Mouse (Mus musculus): ENCODE results near the gene Rps27. TPM values are rescaled to one million over a fixed set of nuclear protein-coding genes. Genes with fewer than 3 reads are reported as not detected.
"Not testable (repeated sequence)": the region's sequence is repeated elsewhere in the genome, so short reads cannot be mapped to it uniquely, and the experiment has no call there.

Rps27 gene
- 5,346 and 7,603 TPM in 2 replicates for total RNA-seq (2017)

- peak; percentile 88 to 90 for ATAC-seq (replicated peaks in 1 of 2; ENCODE audit: insufficient read depth in 1 of 2, low FRiP score in 2 of 2, low TSS enrichment in 1 of 2, low read depth in 1 of 2, poor library complexity in 2 of 2, severe bottlenecking in 2 of 2)
Measured at GRCm38 (mm10) chr3:90213377-90213866, at the start of gene Rps27, which contains the start of gene Rab13. Gene Rps27 (minus strand): TSS chr3:90213651. Gene Rab13 (plus strand): TSS chr3:90213695.

DNA sequence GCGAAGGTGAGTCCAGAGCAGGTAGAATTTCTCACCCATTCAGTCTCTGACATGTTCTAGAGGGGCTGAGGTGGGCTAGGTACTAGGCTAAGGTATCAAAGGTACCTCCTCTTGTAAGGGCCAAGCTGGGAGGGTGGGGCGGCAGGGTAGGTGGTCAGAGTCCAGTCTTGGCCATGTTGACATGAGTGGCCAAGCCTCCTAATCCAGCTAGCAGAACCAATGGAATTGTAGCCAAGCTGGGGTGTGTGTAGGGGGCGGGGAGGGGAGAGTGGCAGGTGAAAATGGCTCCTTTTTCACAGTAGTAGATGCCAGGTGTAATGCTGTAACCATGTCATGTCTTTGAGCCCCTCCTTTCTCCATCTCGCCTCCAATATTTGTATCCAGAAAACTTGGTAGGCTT lies 45.1 kb upstream of the Rps27 start:
- ATAC-seq (replicated peaks in 1 of 2; ENCODE audit: insufficient read depth in 1 of 2, low FRiP score in 2 of 2, low TSS enrichment in 1 of 2, low read depth in 1 of 2, poor library complexity in 2 of 2, severe bottlenecking in 2 of 2) = no peak

- no peak for ATAC-seq (replicated peaks in 1 of 2; ENCODE audit: insufficient read depth in 1 of 2, low FRiP score in 2 of 2, low TSS enrichment in 1 of 2, low read depth in 1 of 2, poor library complexity in 2 of 2, severe bottlenecking in 2 of 2)
Measured at GRCm38 (mm10) chr3:90256731-90257530, 43.5 kb upstream of the Rps27 start.

- ATAC-seq (replicated peaks in 1 of 2; ENCODE audit: insufficient read depth in 1 of 2, low FRiP score in 2 of 2, low TSS enrichment in 1 of 2, low read depth in 1 of 2, poor library complexity in 2 of 2, severe bottlenecking in 2 of 2) = no peak
Measured at GRCm38 (mm10) chr3:90255784-90256353, 42.4 kb upstream of the Rps27 start.

GRCm38 (mm10) chr3:90255194-90255565 lies 41.7 kb upstream of the Rps27 start:
- no peak for ATAC-seq (replicated peaks in 1 of 2; ENCODE audit: insufficient read depth in 1 of 2, low FRiP score in 2 of 2, low TSS enrichment in 1 of 2, low read depth in 1 of 2, poor library complexity in 2 of 2, severe bottlenecking in 2 of 2)

GRCm38 (mm10) chr3:90254419-90255193 lies 41.2 kb upstream of the Rps27 start:
- ATAC-seq (replicated peaks in 1 of 2; ENCODE audit: insufficient read depth in 1 of 2, low FRiP score in 2 of 2, low TSS enrichment in 1 of 2, low read depth in 1 of 2, poor library complexity in 2 of 2, severe bottlenecking in 2 of 2) = peak in 1 of 2 experiments; percentile 46; a peak in 2 of 4 replicates

- ATAC-seq (replicated peaks in 1 of 2; ENCODE audit: insufficient read depth in 1 of 2, low FRiP score in 2 of 2, low TSS enrichment in 1 of 2, low read depth in 1 of 2, poor library complexity in 2 of 2, severe bottlenecking in 2 of 2) = peak; percentile 96 to 97
Measured at GRCm38 (mm10) chr3:90253653-90254418, 40.4 kb upstream of the Rps27 start, which contains the start of gene Crtc2. Gene Crtc2 (plus strand): TSS chr3:90254163.

DNA sequence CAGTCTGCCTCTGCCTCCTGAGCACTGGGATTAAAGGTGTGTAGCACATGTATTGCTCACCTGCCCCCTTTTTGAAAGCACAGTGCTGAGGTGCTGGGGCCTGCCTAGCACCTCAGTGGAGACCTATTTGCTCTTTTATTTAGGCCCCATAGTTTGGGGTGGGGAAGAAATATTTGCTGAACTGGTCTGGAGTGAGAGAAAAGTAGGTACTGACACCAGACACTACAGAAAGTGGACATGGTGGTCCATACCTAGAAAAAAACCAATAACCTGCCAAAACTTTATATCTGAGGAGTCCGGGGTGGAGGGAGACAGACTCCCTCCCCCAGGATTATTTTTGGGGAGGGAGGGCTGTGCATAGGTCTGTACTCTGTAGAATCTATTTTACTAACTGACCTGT lies 39.7 kb upstream of the Rps27 start:
- ATAC-seq (replicated peaks in 1 of 2; ENCODE audit: insufficient read depth in 1 of 2, low FRiP score in 2 of 2, low TSS enrichment in 1 of 2, low read depth in 1 of 2, poor library complexity in 2 of 2, severe bottlenecking in 2 of 2) = not testable (repeated sequence)

GRCm38 (mm10) chr3:90252659-90253058 lies 39.2 kb upstream of the Rps27 start:
- not testable (repeated sequence) for ATAC-seq (replicated peaks in 1 of 2; ENCODE audit: insufficient read depth in 1 of 2, low FRiP score in 2 of 2, low TSS enrichment in 1 of 2, low read depth in 1 of 2, poor library complexity in 2 of 2, severe bottlenecking in 2 of 2)

DNA sequence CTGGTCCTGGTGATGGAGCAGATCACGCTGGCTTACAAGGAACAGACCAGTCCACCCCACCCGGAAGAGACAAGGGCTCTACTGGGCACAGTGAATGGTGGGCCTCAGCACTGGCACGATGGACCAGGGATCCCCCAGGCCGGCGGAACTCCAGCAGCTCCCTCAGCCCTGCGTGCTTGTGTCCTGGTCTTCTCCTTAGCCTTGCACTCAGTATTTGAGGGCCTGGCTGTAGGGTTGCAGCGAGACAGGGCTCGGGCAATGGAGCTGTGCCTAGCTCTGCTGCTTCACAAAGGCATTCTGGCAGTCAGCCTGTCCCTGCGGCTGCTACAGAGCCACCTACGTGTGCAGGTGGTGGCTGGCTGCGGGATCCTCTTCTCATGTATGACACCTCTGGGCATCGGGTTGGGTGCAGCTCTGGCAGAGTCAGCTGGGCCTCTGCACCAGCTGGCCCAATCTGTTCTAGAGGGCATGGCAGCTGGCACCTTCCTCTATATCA lies 38.3 kb upstream of the Rps27 start:
- ATAC-seq (replicated peaks in 1 of 2; ENCODE audit: insufficient read depth in 1 of 2, low FRiP score in 2 of 2, low TSS enrichment in 1 of 2, low read depth in 1 of 2, poor library complexity in 2 of 2, severe bottlenecking in 2 of 2) = not testable (repeated sequence)

- no peak for ATAC-seq (replicated peaks in 1 of 2; ENCODE audit: insufficient read depth in 1 of 2, low FRiP score in 2 of 2, low TSS enrichment in 1 of 2, low read depth in 1 of 2, poor library complexity in 2 of 2, severe bottlenecking in 2 of 2)
Measured at GRCm38 (mm10) chr3:90250791-90251190, 37.3 kb upstream of the Rps27 start.

DNA sequence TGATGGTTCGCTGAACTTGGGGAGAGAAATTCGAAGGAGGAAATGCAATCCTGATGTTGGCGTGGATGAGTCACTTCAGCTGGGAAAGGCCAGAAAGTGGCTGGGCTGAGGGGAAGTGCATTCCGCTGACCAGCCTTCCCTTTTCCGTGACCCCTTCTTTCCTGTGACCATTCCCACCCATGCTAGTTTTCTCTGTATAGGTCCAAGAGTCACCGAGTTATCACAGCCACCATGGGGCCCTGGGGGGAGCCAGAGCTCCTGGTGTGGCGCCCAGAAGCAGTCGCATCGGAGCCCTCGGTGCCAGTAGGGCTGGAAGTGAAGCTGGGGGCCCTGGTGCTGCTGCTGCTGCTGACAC lies 35.3 kb upstream of the Rps27 start:
- ATAC-seq (replicated peaks in 1 of 2; ENCODE audit: insufficient read depth in 1 of 2, low FRiP score in 2 of 2, low TSS enrichment in 1 of 2, low read depth in 1 of 2, poor library complexity in 2 of 2, severe bottlenecking in 2 of 2) = no peak

DNA sequence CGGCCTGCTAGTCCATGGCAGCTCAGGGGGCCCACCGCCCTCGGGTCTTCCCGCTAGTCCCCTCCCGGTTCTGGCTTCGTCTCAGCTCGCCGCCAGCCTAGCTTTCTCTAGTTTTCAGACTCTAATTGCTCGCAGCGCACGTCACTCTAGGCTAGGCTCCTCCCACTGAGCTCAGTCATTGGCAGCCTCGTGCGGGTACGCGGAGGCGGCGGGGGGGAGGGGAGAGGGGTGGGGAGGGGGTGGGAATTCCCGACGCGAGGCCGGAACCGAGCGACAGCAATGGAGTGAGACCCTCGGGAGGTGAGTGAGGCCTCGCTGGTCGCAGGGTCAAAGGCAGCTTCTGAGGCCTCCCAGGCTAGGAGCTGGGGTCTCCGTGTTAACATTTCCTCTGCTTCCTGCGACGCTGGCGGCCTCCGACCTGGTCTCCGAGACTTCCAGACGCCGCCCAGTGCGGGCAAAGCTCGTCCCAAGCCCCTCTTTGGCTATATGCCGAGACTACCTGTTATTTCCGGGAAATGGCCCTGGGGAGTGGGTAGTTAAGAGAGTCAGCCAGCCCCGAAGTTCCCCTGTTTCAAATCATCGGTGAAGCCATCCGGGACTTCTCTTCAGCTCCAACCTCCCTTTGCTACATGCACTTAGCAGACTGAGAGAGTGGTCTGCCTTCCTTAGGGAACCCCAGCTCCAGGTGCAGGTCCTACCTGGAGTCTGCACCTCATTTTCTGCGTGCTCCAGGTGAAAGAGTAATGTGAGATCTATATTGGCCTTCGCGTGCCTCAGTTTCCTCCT lies 34.7 kb upstream of the Rps27 start, which contains the start of gene Slc39a1:
Gene Slc39a1 (plus strand): TSS at position 213 of the 786 bp plus-strand sequence.
- peak; percentile 94 to 96 for ATAC-seq (replicated peaks in 1 of 2; ENCODE audit: insufficient read depth in 1 of 2, low FRiP score in 2 of 2, low TSS enrichment in 1 of 2, low read depth in 1 of 2, poor library complexity in 2 of 2, severe bottlenecking in 2 of 2)

DNA sequence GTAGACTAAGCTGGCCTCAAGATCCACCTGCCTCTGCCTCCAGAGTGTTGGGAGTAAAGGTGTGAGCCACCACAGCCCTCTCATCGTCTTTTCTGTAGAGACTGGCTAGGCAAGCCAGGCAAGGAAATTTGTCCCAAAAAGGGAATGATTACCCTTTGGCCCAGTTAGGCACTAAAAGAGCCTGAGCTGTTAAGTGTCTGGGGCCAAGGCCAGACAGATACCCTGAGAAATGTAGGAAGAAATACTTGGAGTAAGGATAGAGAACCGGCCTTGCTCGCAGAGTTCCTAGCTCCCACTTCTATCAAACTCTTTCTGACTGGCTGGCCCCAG lies 34.1 kb upstream of the Rps27 start:
- ATAC-seq (replicated peaks in 1 of 2; ENCODE audit: insufficient read depth in 1 of 2, low FRiP score in 2 of 2, low TSS enrichment in 1 of 2, low read depth in 1 of 2, poor library complexity in 2 of 2, severe bottlenecking in 2 of 2) = no peak

GRCm38 (mm10) chr3:90245406-90245805 lies 32.0 kb upstream of the Rps27 start:
- ATAC-seq (replicated peaks in 1 of 2; ENCODE audit: insufficient read depth in 1 of 2, low FRiP score in 2 of 2, low TSS enrichment in 1 of 2, low read depth in 1 of 2, poor library complexity in 2 of 2, severe bottlenecking in 2 of 2) = no peak

GRCm38 (mm10) chr3:90242984-90243775 lies 29.7 kb upstream of the Rps27 start, which contains the start of gene Creb3l4:
Gene Creb3l4 (minus strand): TSS chr3:90243512.
- ATAC-seq (replicated peaks in 1 of 2; ENCODE audit: insufficient read depth in 1 of 2, low FRiP score in 2 of 2, low TSS enrichment in 1 of 2, low read depth in 1 of 2, poor library complexity in 2 of 2, severe bottlenecking in 2 of 2) = no peak

All from hematopoietic stem cell, adult 5-6 weeks (primary cell).